Mouse (Mus musculus) fibroblast of lung, adult 2 months (primary cell): ENCODE data around the gene Rpsa.

Source experiments
- DNase-seq: peaks from one replicate; pipeline ENCODE4 v3.0.0-alpha.2; 2011; ENCODE audit warnings: low read depth

Rpsa gene

DNA sequence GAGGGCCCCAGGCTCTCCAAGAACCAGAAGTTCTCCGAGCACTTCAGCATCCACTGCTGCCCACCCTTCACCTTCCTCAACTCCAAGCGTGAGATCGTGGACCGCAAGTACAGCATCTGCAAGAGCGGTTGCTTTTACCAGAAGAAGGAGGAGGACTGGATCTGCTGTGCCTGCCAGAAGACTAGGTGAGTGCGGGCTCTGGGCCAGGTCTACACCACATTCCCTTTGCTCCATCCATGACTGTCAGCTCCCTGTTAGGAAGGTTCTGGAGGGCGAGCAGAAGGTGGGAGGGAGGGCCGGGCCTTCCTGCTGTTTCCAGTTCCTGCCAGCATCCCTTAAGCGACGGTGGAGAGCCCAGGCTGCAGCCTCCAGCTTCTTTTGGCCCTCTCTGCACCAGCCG, 40.3 kb downstream of the Rpsa start:
- DNase-seq = no peak

DNA sequence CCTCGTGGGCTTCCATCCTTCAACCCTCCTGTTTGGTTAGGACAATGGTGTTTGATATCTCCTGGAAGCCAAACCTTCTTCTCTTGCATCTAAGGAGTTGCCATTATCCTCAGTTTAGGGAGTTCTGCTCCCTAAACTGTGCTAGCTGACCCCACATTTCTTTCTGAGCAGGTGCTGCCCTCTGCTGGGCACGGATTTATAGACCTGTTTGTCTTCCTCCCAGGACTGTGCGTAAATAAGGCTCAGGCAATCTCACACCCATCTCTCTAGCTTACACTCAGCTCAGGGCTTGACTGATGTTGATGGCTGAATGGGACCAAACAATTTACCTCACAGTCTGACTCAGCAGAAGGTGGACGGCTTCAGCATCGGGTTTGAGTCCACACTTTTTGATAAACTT, 43.8 kb downstream of the Rpsa start:
- peak; percentile 11 for DNase-seq

GRCm38 (mm10) chr9:120174436-120175137, 47.1 kb downstream of the Rpsa start:
- no peak for DNase-seq

GRCm38 (mm10) chr9:120178813-120179212, 51.3 kb downstream of the Rpsa start:
- no peak for DNase-seq
